Mouse (Mus musculus): Measurements from ENCODE around the gene Cntn2. TPM values are rescaled to one million over a fixed set of nuclear protein-coding genes. Genes with fewer than 3 reads are reported as not detected.
A peak's percentile ranks its signal among the peaks of the same experiment; 100 is the strongest.

Cntn2 gene
- polyA plus RNA-seq, 1 experiment from 2014 or later = 0.18 TPM

DNA sequence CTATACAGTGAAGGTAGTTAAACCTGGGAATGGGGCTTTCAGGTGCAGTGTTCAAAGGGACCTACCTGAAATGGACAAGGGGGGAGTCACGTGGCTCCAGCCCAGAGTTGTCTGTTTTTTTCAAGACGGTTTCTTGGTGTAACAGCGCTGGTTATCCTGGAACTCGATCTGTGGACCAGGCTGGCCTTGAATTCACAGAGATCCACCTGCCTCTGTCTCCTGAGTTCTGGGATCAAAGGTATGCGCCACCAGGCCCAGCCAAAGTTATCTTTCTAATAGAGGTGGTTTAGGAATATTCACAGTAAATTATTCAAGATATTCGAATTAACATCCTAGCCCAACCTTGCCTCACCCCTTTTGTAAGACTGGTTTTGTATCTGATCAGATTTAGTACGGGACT is 36.4 kb downstream of the Cntn2 start:
- Histone ChIP-seq H3K9ac (ENCODE audit: low read length) (no peak overlapping the region), H3K4me1 (ENCODE audit: control insufficient read depth, insufficient read depth, low read length) (no peaks in the 10 kb centered on the region), H3K4me3 (replicated peaks; ENCODE audit: low read length) (no peak overlapping the region), H3K27ac (ENCODE audit: low read length) (no peak overlapping the region), H3K36me3 (ENCODE audit: control insufficient read depth, insufficient read depth, low read length) (peaks cover 5% of the 10 kb centered on the region; the same call in 1 of the 2 replicates), H3K4me2 (ENCODE audit: low read depth, low read length) (no peak overlapping the region), H3K27me3 (ENCODE audit: control insufficient read depth, insufficient read depth, low read length) (no peaks in the 10 kb centered on the region), H3K9me3 (replicated peaks; ENCODE audit: control insufficient read depth, low read length) (no peaks in the 10 kb centered on the region)
- ATAC-seq (ENCODE audit: insufficient read depth, low FRiP score) = no peak
- 94% methylated on average over 7 of the region's 7 CpGs for WGBS

DNA sequence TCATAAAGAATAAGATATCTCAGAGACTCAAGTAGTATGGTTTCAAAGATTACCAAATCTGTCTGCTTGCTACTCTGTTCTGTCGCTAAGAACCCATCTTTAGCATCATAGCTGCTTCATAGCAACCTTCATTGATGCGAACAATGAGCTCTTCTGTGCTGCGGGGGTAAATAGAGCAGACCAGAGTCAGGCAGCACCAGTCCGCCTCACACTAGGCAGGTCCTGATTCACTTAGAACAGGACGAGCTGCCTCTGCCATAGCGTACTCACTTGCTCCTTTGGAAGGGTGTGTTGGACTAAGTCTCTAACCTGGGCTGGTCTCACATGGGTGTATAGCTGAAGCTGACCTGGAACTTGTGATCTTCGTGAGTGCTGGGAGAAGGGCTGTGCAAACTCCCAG is 37.0 kb downstream of the Cntn2 start, which contains the start of gene Tmem81:
Tmem81 (plus strand) TSS at position 173 of the 400 bp plus-strand sequence.
- 88% methylated on average over 7 of the region's 7 CpGs for WGBS
- H3K9ac ChIP-seq (ENCODE audit: low read length) = no peak within 1 kb of the TSS
- no peak for ATAC-seq (ENCODE audit: insufficient read depth, low FRiP score)
- H3K4me3 ChIP-seq (replicated peaks; ENCODE audit: low read length) = no peak within 1 kb of the TSS
- H3K36me3 ChIP-seq (ENCODE audit: control insufficient read depth, insufficient read depth, low read length) = peaks cover 5% of the 10 kb centered on the region; the same call in 1 of the 2 replicates
- no peak within 1 kb of the TSS for H3K27ac ChIP-seq (ENCODE audit: low read length)
- no peak within 1 kb of the TSS for H3K4me2 ChIP-seq (ENCODE audit: low read depth, low read length)
- H3K27me3 ChIP-seq (ENCODE audit: control insufficient read depth, insufficient read depth, low read length) = no peaks in the 10 kb centered on the region
- no peaks in the 10 kb centered on the region for H3K9me3 ChIP-seq (replicated peaks; ENCODE audit: control insufficient read depth, low read length)
- no peaks in the 10 kb centered on the region for H3K4me1 ChIP-seq (ENCODE audit: control insufficient read depth, insufficient read depth, low read length)

GRCm38 (mm10) chr1:132505155-132505554 is 37.9 kb downstream of the Cntn2 start:
- Histone ChIP-seq H3K4me2 (ENCODE audit: low read depth, low read length) (no peak overlapping the region), H3K4me3 (replicated peaks; ENCODE audit: low read length) (no peak overlapping the region), H3K4me1 (ENCODE audit: control insufficient read depth, insufficient read depth, low read length) (no peaks in the 10 kb centered on the region), H3K27ac (ENCODE audit: low read length) (no peak overlapping the region), H3K9ac (ENCODE audit: low read length) (no peak overlapping the region), H3K27me3 (ENCODE audit: control insufficient read depth, insufficient read depth, low read length) (no peaks in the 10 kb centered on the region), H3K36me3 (ENCODE audit: control insufficient read depth, insufficient read depth, low read length) (peaks cover 5% of the 10 kb centered on the region; the same call in 1 of the 2 replicates), H3K9me3 (replicated peaks; ENCODE audit: control insufficient read depth, low read length) (no peaks in the 10 kb centered on the region)
- 87% methylated on average over 5 of the region's 5 CpGs for WGBS
- ATAC-seq (ENCODE audit: insufficient read depth, low FRiP score) = no peak

GRCm38 (mm10) chr1:132500535-132500934 is 42.5 kb downstream of the Cntn2 start:
- no peak overlapping the region for H3K9ac ChIP-seq (ENCODE audit: low read length)
- H3K36me3 ChIP-seq (ENCODE audit: control insufficient read depth, insufficient read depth, low read length) = peaks cover 9% of the 10 kb centered on the region; the same call in 1 of the 2 replicates
- 87% methylated on average over 2 of the region's 2 CpGs for WGBS

GRCm38 (mm10) chr1:132483759-132484158 is 59.3 kb downstream of the Cntn2 start:
- H3K4me3 ChIP-seq (replicated peaks; ENCODE audit: low read length) = no peak overlapping the region
- no peaks in the 10 kb centered on the region for H3K9me3 ChIP-seq (replicated peaks; ENCODE audit: control insufficient read depth, low read length)
- H3K4me1 ChIP-seq (ENCODE audit: control insufficient read depth, insufficient read depth, low read length) = no peaks in the 10 kb centered on the region
- H3K27ac ChIP-seq (ENCODE audit: low read length) = no peak overlapping the region
- no peak overlapping the region for H3K9ac ChIP-seq (ENCODE audit: low read length)
- WGBS = 75% methylated on average over 6 of the region's 6 CpGs
- H3K36me3 ChIP-seq (ENCODE audit: control insufficient read depth, insufficient read depth, low read length) = peaks cover 5% of the 10 kb centered on the region
- no peaks in the 10 kb centered on the region for H3K27me3 ChIP-seq (ENCODE audit: control insufficient read depth, insufficient read depth, low read length)
- ATAC-seq (ENCODE audit: insufficient read depth, low FRiP score) = no peak
- no peak overlapping the region for H3K4me2 ChIP-seq (ENCODE audit: low read depth, low read length)

More at GRCm38 (mm10) chr1:132500535-132500934, 42.5 kb downstream of the Cntn2 start:
- no peak for ATAC-seq (ENCODE audit: insufficient read depth, low FRiP score)
- Histone ChIP-seq H3K4me2 (ENCODE audit: low read depth, low read length) (no peak overlapping the region), H3K4me3 (replicated peaks; ENCODE audit: low read length) (no peak overlapping the region), H3K9me3 (replicated peaks; ENCODE audit: control insufficient read depth, low read length) (no peaks in the 10 kb centered on the region), H3K4me1 (ENCODE audit: control insufficient read depth, insufficient read depth, low read length) (no peaks in the 10 kb centered on the region), H3K27ac (ENCODE audit: low read length) (no peak overlapping the region), H3K27me3 (ENCODE audit: control insufficient read depth, insufficient read depth, low read length) (no peaks in the 10 kb centered on the region)

DNA sequence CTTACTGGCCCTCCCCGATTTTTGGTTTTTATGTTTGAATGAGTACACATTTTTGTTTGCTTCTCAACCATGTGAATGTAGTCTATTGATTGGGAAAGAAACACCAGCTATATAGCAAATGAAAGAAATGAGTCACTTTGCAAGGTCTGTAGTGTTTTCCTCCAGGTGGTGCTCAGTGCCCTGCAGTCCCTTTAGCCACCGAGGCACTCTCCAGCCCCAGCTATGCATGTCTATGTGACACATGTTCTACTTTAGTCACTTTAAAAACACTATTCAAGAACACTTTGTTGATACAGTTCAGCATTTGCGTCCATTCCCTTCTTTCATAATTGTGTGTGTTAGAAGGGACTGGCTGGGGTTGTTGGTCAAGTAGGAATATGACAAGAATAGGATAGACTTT is 59.8 kb downstream of the Cntn2 start:
- no peaks in the 10 kb centered on the region for H3K27me3 ChIP-seq (ENCODE audit: control insufficient read depth, insufficient read depth, low read length)
- H3K27ac ChIP-seq (ENCODE audit: low read length) = no peak overlapping the region
- 85% methylated on average over 3 of the region's 3 CpGs for WGBS
- H3K4me2 ChIP-seq (ENCODE audit: low read depth, low read length) = no peak overlapping the region
- H3K4me1 ChIP-seq (ENCODE audit: control insufficient read depth, insufficient read depth, low read length) = peaks cover 4% of the 10 kb centered on the region
- no peak for ATAC-seq (ENCODE audit: insufficient read depth, low FRiP score)
- no peak overlapping the region for H3K9ac ChIP-seq (ENCODE audit: low read length)
- no peak overlapping the region for H3K4me3 ChIP-seq (replicated peaks; ENCODE audit: low read length)
- peaks cover 5% of the 10 kb centered on the region for H3K36me3 ChIP-seq (ENCODE audit: control insufficient read depth, insufficient read depth, low read length)
- no peaks in the 10 kb centered on the region for H3K9me3 ChIP-seq (replicated peaks; ENCODE audit: control insufficient read depth, low read length)

DNA sequence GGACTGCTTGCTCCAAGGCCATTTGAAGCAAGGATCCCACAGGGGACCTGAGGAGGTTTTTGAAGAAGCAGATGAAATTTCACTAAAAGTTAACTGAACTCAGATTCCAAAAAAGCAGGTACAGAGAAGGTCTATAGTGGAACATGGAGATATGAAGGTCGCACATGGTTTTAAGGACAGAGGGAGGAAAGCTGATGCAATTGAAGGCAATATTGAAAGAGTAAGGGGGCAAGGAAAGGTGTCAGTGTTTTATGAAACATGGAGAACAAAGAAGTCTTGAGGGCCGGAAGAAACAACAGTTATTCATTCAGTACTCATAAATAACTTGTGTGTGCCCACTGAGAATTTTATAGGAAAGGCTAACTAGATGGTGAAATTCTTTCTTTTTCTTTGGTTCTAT is 61.4 kb downstream of the Cntn2 start:
- Histone ChIP-seq H3K4me3 (replicated peaks; ENCODE audit: low read length) (no peak overlapping the region), H3K27me3 (ENCODE audit: control insufficient read depth, insufficient read depth, low read length) (no peaks in the 10 kb centered on the region), H3K4me1 (ENCODE audit: control insufficient read depth, insufficient read depth, low read length) (peaks cover 9% of the 10 kb centered on the region), H3K27ac (ENCODE audit: low read length) (no peak overlapping the region), H3K36me3 (ENCODE audit: control insufficient read depth, insufficient read depth, low read length) (no peaks in the 10 kb centered on the region), H3K9me3 (replicated peaks; ENCODE audit: control insufficient read depth, low read length) (no peaks in the 10 kb centered on the region), H3K9ac (ENCODE audit: low read length) (no peak overlapping the region), H3K4me2 (ENCODE audit: low read depth, low read length) (no peak overlapping the region)
- no peak for ATAC-seq (ENCODE audit: insufficient read depth, low FRiP score)
- 94% methylated on average over 2 of the region's 2 CpGs for whole genome bisulfite sequencing

GRCm38 (mm10) chr1:132479438-132479837 is 63.6 kb downstream of the Cntn2 start:
- Histone ChIP-seq H3K27me3 (ENCODE audit: control insufficient read depth, insufficient read depth, low read length) (no peaks in the 10 kb centered on the region), H3K36me3 (ENCODE audit: control insufficient read depth, insufficient read depth, low read length) (no peaks in the 10 kb centered on the region), H3K4me3 (replicated peaks; ENCODE audit: low read length) (no peak overlapping the region), H3K9me3 (replicated peaks; ENCODE audit: control insufficient read depth, low read length) (no peaks in the 10 kb centered on the region), H3K9ac (ENCODE audit: low read length) (no peak overlapping the region), H3K27ac (ENCODE audit: low read length) (no peak overlapping the region), H3K4me1 (ENCODE audit: control insufficient read depth, insufficient read depth, low read length) (peaks cover 9% of the 10 kb centered on the region), H3K4me2 (ENCODE audit: low read depth, low read length) (no peak overlapping the region)
- ATAC-seq (ENCODE audit: insufficient read depth, low FRiP score) = no peak
- 91% methylated on average over 1 of the region's 1 CpGs for WGBS

DNA sequence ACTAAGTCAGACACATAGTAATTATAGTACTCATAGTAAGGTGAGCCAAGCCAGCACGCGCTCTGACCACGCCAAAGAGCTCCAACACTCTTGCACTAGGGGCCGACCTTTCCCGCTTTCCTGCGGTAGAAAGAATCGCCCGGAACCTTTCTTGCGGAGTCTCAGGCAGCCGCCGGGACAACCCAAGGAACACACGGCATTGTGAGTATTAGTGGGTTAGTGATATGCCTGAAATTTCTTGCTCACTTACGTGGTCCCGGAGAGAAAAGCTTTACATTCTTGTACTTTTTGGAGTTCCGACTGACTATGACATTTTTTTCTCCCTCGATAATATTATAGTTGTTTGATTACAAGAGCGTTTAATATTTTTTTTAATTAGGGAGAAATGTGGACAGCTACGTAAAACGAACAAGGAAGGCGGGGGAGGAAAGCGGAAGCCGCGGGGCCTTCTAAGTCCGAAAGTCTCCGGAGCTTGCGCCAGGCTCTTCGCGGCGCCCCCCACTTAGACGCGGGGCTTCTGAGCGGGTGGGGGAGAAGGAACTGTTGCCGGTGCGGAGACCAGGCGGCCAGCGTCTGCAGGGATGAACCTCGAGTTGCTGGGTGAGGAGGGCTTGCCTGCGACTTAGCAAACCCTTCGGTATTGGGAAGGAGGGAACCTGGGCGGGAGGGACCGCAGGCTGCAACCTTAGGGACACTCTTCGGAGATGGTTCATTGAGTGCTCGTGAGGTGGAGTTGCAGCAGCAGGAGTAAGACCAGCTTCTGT is 65.9 kb downstream of the Cntn2 start, which contains the start of gene Rbbp5:
Rbbp5 (plus strand) TSS at position 438 of the 764 bp plus-strand sequence.
- ATAC-seq (ENCODE audit: insufficient read depth, low FRiP score) = peak; percentile 92
- Histone ChIP-seq H3K9ac (ENCODE audit: low read length) (peak within 1 kb of the TSS; percentile 88), H3K27me3 (ENCODE audit: control insufficient read depth, insufficient read depth, low read length) (no peaks in the 10 kb centered on the region), H3K4me1 (ENCODE audit: control insufficient read depth, insufficient read depth, low read length) (peaks cover 9% of the 10 kb centered on the region), H3K4me3 (replicated peaks; ENCODE audit: low read length) (peak within 1 kb of the TSS; percentile 92), H3K27ac (ENCODE audit: low read length) (peak within 1 kb of the TSS; percentile 76), H3K4me2 (ENCODE audit: low read depth, low read length) (peak within 1 kb of the TSS; percentile 68), H3K9me3 (replicated peaks; ENCODE audit: control insufficient read depth, low read length) (no peaks in the 10 kb centered on the region), H3K36me3 (ENCODE audit: control insufficient read depth, insufficient read depth, low read length) (no peaks in the 10 kb centered on the region)
- under 1% methylated on average over 43 of the region's 43 CpGs for WGBS
